Mouse (Mus musculus) ES-CJ7 (cell line): ENCODE measurements around the gene Hyal2.
A peak's percentile ranks its signal among the peaks of the same experiment; 100 is the strongest.

ENCODE experiments used
- DNase-seq: peaks from one replicate; pipeline ENCODE4 v3.0.0; 2011; ENCODE audit warnings: low read depth, low spot score

The Hyal2 gene

DNA sequence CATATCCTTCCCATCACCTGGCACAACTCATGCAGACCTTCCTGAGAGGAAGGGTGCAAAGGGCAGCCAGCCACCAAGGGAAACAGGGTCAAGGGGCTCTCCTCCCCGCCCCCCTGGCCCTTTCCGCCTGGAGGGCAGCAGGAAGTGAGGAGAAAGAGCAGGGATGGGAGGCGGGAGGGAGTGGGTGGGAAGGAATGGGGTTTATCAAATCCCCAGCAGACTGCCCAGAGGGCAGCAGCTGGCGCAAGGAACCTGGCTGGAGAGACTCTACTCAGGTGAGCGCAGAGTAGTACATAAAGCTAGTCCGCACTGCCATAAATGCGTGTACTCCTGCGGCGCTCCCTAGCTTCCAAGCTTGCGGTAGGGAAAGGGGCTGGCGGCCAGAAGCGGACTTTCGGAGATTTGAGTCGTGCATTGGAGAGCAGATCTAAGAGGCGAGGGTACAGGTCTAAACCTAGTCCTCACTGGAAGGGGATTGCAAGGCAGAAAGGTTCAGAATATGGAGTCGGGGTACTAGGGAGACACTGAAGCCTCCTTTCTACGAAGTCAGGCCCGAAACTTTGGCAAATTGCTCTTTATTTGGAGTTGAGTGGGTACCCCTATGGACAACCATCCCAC lies at the start of gene Hyal2:
Gene Hyal2, plus strand, starts transcription at position 244 of the 618 bp plus-strand sequence.
- DNase-seq = no peak

GRCm38 (mm10) chr9:107520331-107520730 lies 47.4 kb upstream of the Hyal2 start:
- DNase-seq = no peak

DNA sequence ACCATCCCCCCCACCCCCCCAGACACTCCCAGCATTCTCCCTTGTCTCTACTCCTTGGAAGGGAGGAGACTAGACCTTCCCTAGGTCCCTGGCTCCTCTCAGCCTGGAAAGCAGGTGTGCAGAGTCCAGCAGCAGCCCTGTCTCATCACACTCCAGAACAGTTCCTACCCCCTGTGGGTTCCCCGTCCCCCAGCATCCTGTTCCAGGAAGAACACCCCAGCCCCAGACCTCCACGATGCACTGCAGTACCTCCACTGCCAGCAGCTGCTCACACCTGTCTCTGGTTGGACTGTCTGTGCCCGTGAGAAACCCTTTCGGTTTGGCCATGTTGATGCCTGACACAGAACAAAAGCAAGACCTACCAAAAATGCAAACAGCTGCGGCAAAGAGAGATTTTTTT lies 46.6 kb upstream of the Hyal2 start:
- peak; percentile 73 for DNase-seq

DNA sequence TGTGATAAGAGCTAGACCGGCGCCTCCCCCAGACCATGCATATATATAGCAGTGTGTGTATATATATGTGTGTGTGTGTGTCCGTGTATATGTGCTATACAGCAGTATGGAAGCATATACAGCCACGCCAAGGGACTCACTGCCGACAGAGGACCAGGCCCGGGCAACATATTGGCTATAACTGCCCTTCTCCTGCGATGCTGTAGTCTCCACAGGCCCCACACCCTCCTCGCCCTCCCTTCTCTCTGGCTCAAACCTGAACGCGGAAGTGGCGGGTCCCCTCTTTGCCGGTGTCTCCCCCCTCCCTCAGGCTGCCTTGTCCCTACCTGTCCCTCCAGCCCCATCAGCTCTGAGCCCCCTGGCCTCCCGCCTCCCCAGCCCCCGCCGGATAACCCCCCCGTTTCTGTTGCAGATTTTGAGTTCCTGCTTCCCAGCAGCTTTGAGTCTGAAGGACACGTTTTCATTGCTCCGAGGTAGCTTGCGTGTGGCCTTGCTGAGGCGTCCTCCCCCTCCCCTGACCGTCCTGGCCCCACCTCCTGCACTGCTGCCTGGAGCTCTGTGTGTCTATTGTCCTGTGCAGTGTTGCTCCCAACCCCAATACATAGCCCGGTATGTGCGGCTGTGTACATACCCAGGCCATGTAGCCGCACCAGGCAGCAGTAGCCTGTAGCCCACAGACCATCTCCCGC lies 45.9 kb upstream of the Hyal2 start:
- DNase-seq = peak; percentile 60

DNA sequence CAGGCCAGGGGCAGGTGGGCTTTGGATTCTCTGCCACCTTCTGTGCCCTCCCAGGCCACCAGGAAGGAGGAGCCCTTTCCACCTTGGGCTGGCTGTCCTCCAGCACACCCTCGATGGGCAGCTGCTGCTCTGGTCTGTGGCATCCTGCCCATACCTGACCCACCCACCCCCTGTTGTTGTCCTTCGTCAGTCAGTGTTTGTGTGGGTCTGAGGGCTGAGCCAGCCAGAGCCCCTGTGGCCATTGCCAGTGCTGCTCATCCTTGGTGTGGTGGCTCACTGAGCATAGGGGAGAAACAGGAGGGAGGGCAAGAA lies 45.4 kb upstream of the Hyal2 start:
- DNase-seq = no peak

GRCm38 (mm10) chr9:107526198-107527026 lies 41.3 kb upstream of the Hyal2 start:
- DNase-seq = peak; percentile 89

GRCm38 (mm10) chr9:107533791-107534407 lies 33.8 kb upstream of the Hyal2 start, which contains the start of gene Tmem115:
TSS of gene Tmem115 (plus strand) at chr9:107533945.
- DNase-seq = peak; percentile 99

GRCm38 (mm10) chr9:107534408-107535202 lies 33.1 kb upstream of the Hyal2 start:
- no peak for DNase-seq

DNA sequence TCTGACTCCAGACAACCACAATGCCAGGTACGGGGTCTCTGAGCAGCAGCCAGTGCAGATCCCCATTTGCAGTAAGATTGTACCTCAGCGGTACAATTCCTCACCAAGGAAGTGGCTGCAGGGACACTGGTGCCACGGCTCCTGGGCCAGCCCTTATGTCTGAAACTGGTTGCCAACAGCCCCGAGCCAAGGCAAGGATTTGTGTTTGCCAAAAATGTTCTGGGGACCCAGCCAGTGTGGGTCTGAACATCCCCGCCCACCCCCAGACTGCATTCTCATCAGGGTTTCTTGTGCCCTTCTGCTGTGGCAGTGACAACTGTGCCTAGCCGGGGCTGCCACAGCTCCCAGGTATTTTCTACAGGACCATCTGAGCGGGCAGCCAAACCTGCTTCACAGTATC lies 29.5 kb upstream of the Hyal2 start:
- no peak for DNase-seq

GRCm38 (mm10) chr9:107538711-107539110 lies 29.0 kb upstream of the Hyal2 start:
- no peak for DNase-seq

DNA sequence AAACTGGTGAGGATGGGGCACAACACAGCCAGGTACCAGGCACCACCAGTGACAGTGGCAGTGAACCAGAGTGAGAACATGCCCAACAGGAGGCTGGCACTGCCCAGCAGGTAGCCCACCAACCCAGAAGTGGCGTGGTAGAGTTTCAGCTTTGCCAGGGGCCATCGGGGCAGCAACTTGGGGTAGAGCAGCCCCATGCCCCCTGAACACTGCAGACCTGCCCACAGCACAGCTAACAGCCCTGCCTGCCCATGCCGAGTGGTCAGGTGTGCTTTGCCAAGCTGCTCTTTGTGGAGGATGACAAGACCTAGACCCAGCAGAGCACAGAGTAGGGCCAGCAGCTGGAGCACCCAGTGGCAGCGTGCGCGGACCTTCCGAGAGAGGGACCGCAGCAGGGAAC lies 27.8 kb upstream of the Hyal2 start:
- DNase-seq = no peak

DNA sequence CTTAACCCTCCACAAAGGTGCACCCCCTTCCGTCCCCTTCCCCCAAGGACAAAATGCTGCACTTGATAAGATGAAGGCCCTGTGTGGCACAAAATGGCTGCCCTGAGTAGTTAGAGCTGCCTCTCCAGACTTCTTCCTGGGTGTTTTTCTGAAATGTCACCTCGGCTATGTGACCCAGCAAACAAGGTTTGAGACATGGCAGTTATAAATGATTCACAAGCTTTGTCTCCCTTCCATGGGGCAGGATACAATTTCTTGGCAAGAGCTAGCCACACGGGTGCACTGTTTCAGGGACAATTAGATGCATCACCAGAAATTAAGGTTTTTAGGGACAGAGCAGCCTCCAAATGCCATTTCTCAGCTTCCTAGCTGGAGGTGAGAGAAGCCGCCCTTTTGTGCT lies 27.3 kb upstream of the Hyal2 start:
- no peak for DNase-seq

DNA sequence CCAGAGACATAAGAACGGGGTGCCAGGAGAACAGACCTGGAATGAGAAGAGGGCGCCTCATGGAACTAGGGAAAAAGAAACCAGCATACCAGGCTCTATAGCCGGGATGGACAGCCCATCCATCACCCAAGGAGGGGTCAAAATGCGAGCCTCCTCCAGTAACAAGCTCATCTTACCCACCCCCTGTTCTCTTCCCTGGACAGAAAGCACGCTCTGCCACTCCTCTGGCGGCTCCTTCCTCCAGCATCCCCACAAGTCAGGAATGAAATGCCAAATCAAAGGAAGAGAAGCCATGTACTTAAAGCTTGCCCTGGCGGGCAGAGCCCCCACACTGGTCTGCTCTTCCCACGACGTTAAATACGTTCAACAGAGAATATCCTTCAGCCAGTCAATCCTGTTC lies 26.7 kb upstream of the Hyal2 start:
- no peak for DNase-seq

- peak; percentile 97 for DNase-seq
These were observed 26.0 kb upstream of the Hyal2 start, which contains the start of the genes Cyb561d2 and Nprl2 for GRCm38 (mm10) chr9:107541474-107542351. TSS of gene Cyb561d2 (minus strand) at chr9:107542193. TSS of gene Nprl2 (plus strand) at chr9:107542226.

DNA sequence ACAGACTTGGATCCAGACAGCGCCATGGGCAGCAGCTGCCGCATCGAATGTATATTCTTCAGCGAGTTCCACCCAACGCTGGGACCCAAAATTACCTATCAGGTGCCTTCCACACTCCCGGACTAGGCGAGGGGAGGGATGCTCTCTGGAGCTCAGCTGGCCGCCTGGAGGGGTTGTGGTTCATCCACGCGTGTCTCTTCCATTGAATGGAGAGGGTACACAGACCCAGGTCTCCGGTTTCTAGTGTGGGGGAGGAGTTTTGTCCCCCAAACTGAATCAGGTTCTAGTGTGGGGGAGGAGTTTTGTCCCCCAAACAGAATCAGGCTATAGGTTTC lies 25.4 kb upstream of the Hyal2 start:
- DNase-seq = no peak

DNA sequence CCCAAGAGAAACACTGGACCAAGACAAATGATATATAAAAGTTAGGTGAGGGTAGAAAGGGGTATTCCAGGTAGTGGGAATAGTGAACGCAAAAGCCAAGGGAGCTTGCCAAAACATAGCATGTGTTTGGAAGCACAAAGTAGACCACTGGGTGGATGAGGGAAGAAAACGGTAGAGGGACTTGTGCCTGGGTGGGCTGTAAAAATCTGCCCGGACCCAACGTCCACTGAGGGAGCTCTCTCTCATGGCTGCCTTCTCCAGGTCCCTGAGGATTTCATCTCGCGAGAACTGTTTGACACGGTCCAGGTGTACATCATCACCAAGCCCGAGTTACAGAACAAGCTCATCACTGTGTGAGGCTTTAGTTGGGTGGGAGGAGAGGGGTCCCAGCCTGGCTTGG lies 25.0 kb upstream of the Hyal2 start:
- peak; percentile 44 for DNase-seq

GRCm38 (mm10) chr9:107543299-107543698 lies 24.4 kb upstream of the Hyal2 start:
- no peak for DNase-seq

- DNase-seq = no peak
These were observed 23.5 kb upstream of the Hyal2 start for GRCm38 (mm10) chr9:107544196-107544700.

DNA sequence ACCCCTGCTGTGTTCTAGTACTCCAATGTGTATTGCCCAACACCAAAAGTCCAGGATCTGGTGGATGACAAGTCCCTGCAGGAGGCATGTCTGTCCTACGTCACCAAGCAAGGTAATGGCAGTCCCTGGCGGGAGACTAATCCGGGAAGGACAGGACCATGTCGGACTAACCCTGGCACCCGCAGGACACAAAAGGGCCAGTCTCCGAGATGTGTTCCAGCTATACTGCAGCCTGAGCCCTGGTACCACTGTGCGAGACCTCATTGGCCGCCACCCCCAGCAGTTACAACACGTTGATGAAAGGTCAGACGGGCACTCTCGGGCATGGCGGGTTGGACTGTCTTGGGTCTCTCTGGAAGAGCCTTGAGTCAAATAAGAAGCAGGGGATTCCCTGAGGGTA lies 23.0 kb upstream of the Hyal2 start:
- no peak for DNase-seq

DNA sequence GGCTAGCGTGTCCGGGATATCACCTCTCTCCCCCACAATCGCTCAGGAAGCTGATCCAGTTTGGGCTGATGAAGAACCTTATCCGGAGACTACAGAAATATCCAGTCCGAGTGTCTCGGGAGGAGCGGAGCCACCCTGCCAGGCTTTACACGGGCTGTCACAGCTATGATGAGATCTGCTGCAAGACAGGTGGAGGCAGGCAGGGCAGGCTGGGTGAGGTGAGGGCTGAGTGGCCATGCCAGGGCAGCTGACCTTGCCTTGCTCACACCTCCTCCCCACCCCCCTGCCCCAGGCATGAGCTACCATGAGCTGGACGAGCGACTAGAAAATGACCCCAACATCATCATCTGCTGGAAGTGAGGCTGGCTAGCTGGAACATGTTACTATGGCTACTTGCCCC lies 22.5 kb upstream of the Hyal2 start:
- no peak for DNase-seq
